Mouse (Mus musculus) CH12.LX (cell line): ENCODE measurements at regions not wholly inside any gene's neighbourhood (a gene's known extent, or its start where the extent isn't known, plus 50 kb on each side); places are given as distances from the start of the nearest gene placed in this dataset.

Experiments
- DNase-seq: peaks from one replicate; pipeline ENCODE4 v3.0.0-alpha.2; 2013; ENCODE audit errors: extremely low read depth
- H3K27ac ChIP-seq: 2 replicates; pipeline ENCODE4 v1.5.1; 2012; ENCODE audit warnings: low read depth, mild to moderate bottlenecking, control low read depth, moderate library complexity; ENCODE audit not compliant: insufficient read depth
- H3K27me3 ChIP-seq: replicated peaks from 2 replicates; pipeline ENCODE3; 2012; ENCODE audit warnings: inconsistent platforms
- H3K36me3 ChIP-seq, 2 experiments: replicated peaks in 1 of 2; 2 replicates each; pipeline versions ENCODE3 to v1.6.1; 2012; ENCODE audit warnings: inconsistent platforms in 1 of 2, low read length in 1 of 2, mild to moderate bottlenecking in 1 of 2, mixed read lengths in 1 of 2, moderate library complexity in 1 of 2; ENCODE audit not compliant: control insufficient read depth in 1 of 2, insufficient read depth in 1 of 2
- H3K4me1 ChIP-seq, 2 experiments: 2 replicates each; pipeline ENCODE4 v1.6.1; 2012; ENCODE audit warnings: inconsistent platforms in 1 of 2, moderate library complexity in 1 of 2; ENCODE audit not compliant: insufficient read depth in 2 of 2, control insufficient read depth in 1 of 2
- H3K4me2 ChIP-seq: 2 replicates; pipeline ENCODE4 v1.6.1; 2012; ENCODE audit warnings: low read depth, mild to moderate bottlenecking, control low read depth; ENCODE audit not compliant: poor library complexity, insufficient read depth, severe bottlenecking
- H3K4me3 ChIP-seq, 3 experiments: fragments of 150-350 bp in 1 of 3; sonication (generic) in 1 of 3; replicated peaks in 1 of 3; 2 replicates each; pipeline versions ENCODE3 to v1.5.1; 2011 to 2012; ENCODE audit warnings: low read depth in 2 of 3, low read length in 2 of 3, mild to moderate bottlenecking in 2 of 3, moderate library complexity in 2 of 3, control low read depth in 1 of 3, improper control_type of control experiment in 1 of 3, inconsistent platforms in 1 of 3, mixed read lengths in 1 of 3; ENCODE audit not compliant: poor library complexity in 1 of 3
- H3K79me2 ChIP-seq: replicated peaks from 2 replicates; pipeline ENCODE4 v1.6.1; 2012; ENCODE audit warnings: mild to moderate bottlenecking, moderate library complexity; ENCODE audit not compliant: control insufficient read depth, poor library complexity, insufficient read depth, severe bottlenecking; ENCODE audit errors: extremely low read depth
- H3K9ac ChIP-seq: 2 replicates; pipeline ENCODE4 v1.6.1; 2012; ENCODE audit warnings: low read depth, mild to moderate bottlenecking, control low read depth, moderate library complexity; ENCODE audit not compliant: insufficient read depth
- H3K9me3 ChIP-seq: replicated peaks from 2 replicates; pipeline ENCODE3; 2012; ENCODE audit warnings: low read length, inconsistent platforms, mixed read lengths
- E2F4 ChIP-seq: IDR thresholded peaks from 2 replicates; pipeline ENCODE4 v1.6.1; 2011; ENCODE audit warnings: low read depth, low read length, improper control_type of control experiment; ENCODE audit not compliant: insufficient replicate concordance
- ELF1 ChIP-seq: IDR thresholded peaks from 2 replicates; pipeline ENCODE4 v1.6.1; 2014; ENCODE audit warnings: low read depth, mild to moderate bottlenecking, inconsistent platforms, low read length, improper control_type of control experiment
- GABPA ChIP-seq: IDR thresholded peaks from 2 replicates; pipeline ENCODE4 v1.6.1; 2012; ENCODE audit warnings: low read depth, low read length, improper control_type of control experiment, inconsistent platforms; ENCODE audit not compliant: insufficient replicate concordance
- JUND ChIP-seq: conservative IDR thresholded peaks from 2 replicates; pipeline ENCODE4 v1.6.1; 2011; ENCODE audit warnings: low read depth, low read length, improper control_type of control experiment
- KAT2A ChIP-seq: IDR thresholded peaks from 2 replicates; pipeline ENCODE4 v1.6.1; 2012; ENCODE audit warnings: low read length, improper control_type of control experiment, inconsistent platforms; ENCODE audit not compliant: insufficient replicate concordance
- MAFK ChIP-seq: IDR thresholded peaks from 2 replicates; pipeline ENCODE4 v1.6.1; 2011; ENCODE audit warnings: low read length, improper control_type of control experiment; ENCODE audit not compliant: insufficient replicate concordance
- MAZ ChIP-seq: IDR thresholded peaks from 2 replicates; pipeline ENCODE4 v1.6.1; 2012; ENCODE audit warnings: low read depth, mild to moderate bottlenecking, inconsistent platforms, low read length, improper control_type of control experiment, moderate library complexity
- MXI1 ChIP-seq: IDR thresholded peaks from 2 replicates; pipeline ENCODE4 v1.6.1; 2011; ENCODE audit warnings: mild to moderate bottlenecking, low read depth, low read length, improper control_type of control experiment
- PAX5 ChIP-seq: IDR thresholded peaks from 2 replicates; pipeline ENCODE4 v1.6.1; 2012; ENCODE audit warnings: low read length, inconsistent platforms, mixed read lengths
- POLR2A ChIP-seq: IDR thresholded peaks from 2 replicates; pipeline ENCODE4 v1.6.1; 2011; ENCODE audit warnings: low read depth, mild to moderate bottlenecking, improper control_type of control experiment, low read length
- RAD21 ChIP-seq: IDR thresholded peaks from 2 replicates; pipeline ENCODE4 v1.6.1; 2011; ENCODE audit warnings: low read depth, mild to moderate bottlenecking, low read length, improper control_type of control experiment, moderate library complexity
- TBP ChIP-seq: conservative IDR thresholded peaks from 2 replicates; pipeline ENCODE4 v1.6.1; 2011; ENCODE audit warnings: low read depth, low read length, improper control_type of control experiment
- TCF12 ChIP-seq: IDR thresholded peaks from 2 replicates; pipeline ENCODE4 v1.6.1; 2014; ENCODE audit warnings: low read depth, mild to moderate bottlenecking, inconsistent platforms, low read length, improper control_type of control experiment
- UBTF ChIP-seq: IDR thresholded peaks from 2 replicates; pipeline ENCODE4 v1.6.1; 2012; ENCODE audit warnings: low read depth, mild to moderate bottlenecking, inconsistent platforms, low read length, improper control_type of control experiment, moderate library complexity
- ZC3H11A ChIP-seq: IDR thresholded peaks from 2 replicates; pipeline ENCODE4 v1.6.1; 2012; ENCODE audit warnings: low read depth, mild to moderate bottlenecking, inconsistent platforms, low read length, improper control_type of control experiment
- dilution Hi-C: fragments of 300-500 bp; cut with MboI; formaldehyde crosslinking; loops from 2 replicates; pipeline ENCODE4 v1.14.3; 2020; ENCODE audit warnings: low sequenced_read_pairs; ENCODE audit not compliant: extremely low pct_unique_long_range_greater_than_20kb, extremely low pct_ligation_motif_present
- in situ Hi-C: fragments of 300-500 bp; cut with MboI; formaldehyde crosslinking; loops from 3 replicates; pipeline ENCODE4 v1.14.3; 2019; ENCODE audit warnings: low sequenced_read_pairs, low pct_ligation_motif_present, low pct_unique_long_range_greater_than_20kb, mixed read lengths

GRCm38 (mm10) chr10:99531556-99531955 is 227.9 kb downstream of the Csl start:
- H3K4me2 ChIP-seq: no peak overlapping the region
- dilution Hi-C loops: no loop called here
- no peak for TF ChIP-seq TBP
- no peak for TF ChIP-seq UBTF
- no peak for TF ChIP-seq GABPA
- TF ChIP-seq MAFK: no peak
- no peak for TF ChIP-seq PAX5
- TF ChIP-seq ZC3H11A: no peak
- TF ChIP-seq KAT2A: no peak
- TF ChIP-seq TCF12: no peak
- no peak for TF ChIP-seq JUND
- TF ChIP-seq, all 38 proteins: peak for 0
- Histone ChIP-seq H3K9ac (no peak overlapping the region), H3K79me2 (no peaks in the 10 kb centered on the region), H3K4me1 (no peaks in the 10 kb centered on the region), H3K27ac (no peak overlapping the region), H3K4me3 (no peak overlapping the region), H3K27me3 (no peaks in the 10 kb centered on the region), H3K36me3 (no peaks in the 10 kb centered on the region), H3K9me3 (no peaks in the 10 kb centered on the region)
- in situ Hi-C loops: no loop called here
- DNase-seq: no peak

GRCm38 (mm10) chr10:99531992-99532391 is 227.5 kb downstream of the Csl start:
- Histone ChIP-seq H3K9me3 (no peaks in the 10 kb centered on the region), H3K4me3 (no peak overlapping the region), H3K4me1 (no peaks in the 10 kb centered on the region), H3K36me3 (no peaks in the 10 kb centered on the region), H3K79me2 (no peaks in the 10 kb centered on the region), H3K9ac (no peak overlapping the region), H3K27ac (no peak overlapping the region), H3K4me2 (no peak overlapping the region), H3K27me3 (no peaks in the 10 kb centered on the region)
- in situ Hi-C loops (no loop called here), dilution Hi-C loops (no loop called here)
- DNase-seq: no peak
- TF ChIP-seq E2F4: no peak
- no peak for TF ChIP-seq MXI1
- TF ChIP-seq ELF1: no peak
- no peak for TF ChIP-seq JUND
- TF ChIP-seq KAT2A: no peak
- TF ChIP-seq MAZ: no peak
- no peak for TF ChIP-seq PAX5
- no peak for TF ChIP-seq POLR2A

DNA sequence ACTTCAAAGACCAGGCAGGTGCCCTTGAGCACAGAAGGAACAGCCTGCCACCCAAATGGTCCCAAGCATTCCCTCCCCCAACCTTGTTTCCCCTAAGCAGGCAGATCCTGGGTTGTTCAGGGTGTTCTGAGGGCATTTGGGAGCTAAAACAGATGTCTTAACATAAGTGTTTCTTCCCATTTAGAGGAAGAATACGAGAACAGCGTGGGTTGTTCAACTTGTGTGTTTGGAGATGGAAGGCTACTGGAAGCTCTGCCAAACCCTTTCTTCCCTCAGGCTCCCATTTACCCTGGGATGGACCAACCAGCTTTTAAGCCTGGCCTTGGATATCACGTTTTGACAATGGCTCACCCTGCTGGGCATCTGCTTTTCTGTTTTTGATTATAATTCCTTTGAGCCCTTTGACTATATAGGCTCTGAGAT is 226.8 kb downstream of the Csl start:
- H3K27me3 ChIP-seq: no peaks in the 10 kb centered on the region
- no peak overlapping the region for H3K4me2 ChIP-seq
- DNase-seq: no peak
- no peaks in the 10 kb centered on the region for H3K9me3 ChIP-seq
- no peak overlapping the region for H3K27ac ChIP-seq
- dilution Hi-C loops (no loop called here), in situ Hi-C loops (no loop called here)
- no peak overlapping the region for H3K9ac ChIP-seq
- no peaks in the 10 kb centered on the region for H3K4me1 ChIP-seq
- TF ChIP-seq POLR2A (no peak), RAD21 (peak; percentile 13)
- no peaks in the 10 kb centered on the region for H3K36me3 ChIP-seq
- H3K4me3 ChIP-seq: no peak overlapping the region
- no peaks in the 10 kb centered on the region for H3K79me2 ChIP-seq
